Mouse (Mus musculus) bone marrow macrophage, adult 2 months (primary cell): ENCODE measurements around the gene Tnfaip1.

ENCODE experiments used
- CTCF ChIP-seq: IDR thresholded peaks from 2 replicates; pipeline ENCODE4 v1.5.1; 2012; ENCODE audit warnings: low read depth, mild to moderate bottlenecking, low read length, moderate library complexity
- POLR2A ChIP-seq: IDR thresholded peaks from 2 replicates; pipeline ENCODE4 v1.6.1; 2012; ENCODE audit warnings: mild to moderate bottlenecking, low read depth, low read length, borderline replicate concordance

GRCm38 (mm10) chr11:78568827-78569226, 32.7 kb upstream of the Tnfaip1 start:
- TF ChIP-seq POLR2A (no peak), CTCF (no peak)
